Mouse (Mus musculus) ovary, adult 18-20 months (tissue): ENCODE results near the gene Cntfr.
"Not testable (repeated sequence)": the region's sequence is repeated elsewhere in the genome, so short reads cannot be mapped to it uniquely, and the experiment has no call there.

Source experiments
- DNase-seq: peaks from one replicate; pipeline ENCODE4 v3.0.0; 2022; ENCODE audit warnings: low spot score, mixed read lengths

Gene Cntfr

GRCm38 (mm10) chr4:41696930-41697841 lies at the start of gene Cntfr:
Cntfr (minus strand) TSS chr4:41697089.
- DNase-seq, result not testable (repeated sequence)

DNA sequence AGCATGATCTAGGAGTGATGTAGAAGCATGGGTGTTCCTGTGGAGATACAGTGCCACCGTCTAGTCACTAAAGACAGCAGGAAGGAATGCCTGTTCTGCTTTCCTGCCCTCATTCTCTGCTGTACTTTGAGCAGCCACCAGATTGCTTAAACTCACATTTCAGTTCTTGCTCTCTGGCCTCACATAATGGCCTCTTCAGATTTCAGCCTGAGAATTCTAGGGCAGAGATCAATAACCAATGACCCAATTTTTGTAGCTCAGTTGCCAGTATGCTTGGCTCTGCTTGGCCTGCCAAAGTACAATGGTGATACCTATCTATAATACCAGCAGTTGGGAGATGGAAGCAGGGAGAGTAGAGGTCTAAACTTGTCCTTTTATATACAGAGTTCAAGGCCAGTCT lies 48.1 kb upstream of the Cntfr start:
- no peak for DNase-seq

GRCm38 (mm10) chr4:41744131-41744530 lies 47.2 kb upstream of the Cntfr start:
- no peak for DNase-seq

- peak; percentile 90 for DNase-seq
Observed at GRCm38 (mm10) chr4:41741158-41741560, 44.3 kb upstream of the Cntfr start.

DNA sequence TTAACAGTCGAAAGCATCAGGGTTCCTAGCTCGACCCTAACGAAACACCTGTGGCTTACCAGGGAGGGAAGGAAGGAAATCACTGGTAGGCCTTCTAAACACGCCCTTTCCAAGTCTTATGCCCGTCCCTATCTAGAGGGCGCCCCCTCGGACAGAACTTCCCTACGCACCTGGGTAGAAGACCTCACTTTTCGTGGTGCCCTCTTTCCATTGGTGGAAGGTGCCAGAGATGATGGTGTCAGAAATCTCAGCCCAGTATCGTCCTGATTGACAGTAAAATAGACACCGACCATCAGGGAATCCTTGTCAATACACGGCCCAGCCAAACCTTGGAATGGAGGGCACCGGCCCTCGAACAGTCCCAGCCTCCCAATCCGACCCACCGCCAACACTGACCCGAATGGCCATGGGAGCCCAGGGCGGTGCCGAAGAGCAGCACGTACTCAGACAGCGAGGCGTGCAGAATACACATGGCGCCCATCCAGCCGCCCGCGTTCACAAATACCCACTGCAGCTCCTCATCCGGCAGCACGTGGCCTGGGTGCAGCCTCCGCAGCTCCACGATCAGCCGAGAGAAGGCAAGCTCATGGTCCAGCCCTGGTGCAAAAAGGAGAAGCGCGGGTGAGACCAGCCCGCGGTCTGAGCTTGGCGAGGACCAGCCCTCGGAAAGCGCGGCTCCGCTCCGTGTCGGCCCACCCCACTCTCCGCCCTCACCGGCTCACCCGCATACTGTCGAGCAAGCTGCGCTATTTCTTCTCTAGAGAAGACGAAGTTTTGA lies 43.7 kb upstream of the Cntfr start:
- peak; percentile 42 for DNase-seq

DNA sequence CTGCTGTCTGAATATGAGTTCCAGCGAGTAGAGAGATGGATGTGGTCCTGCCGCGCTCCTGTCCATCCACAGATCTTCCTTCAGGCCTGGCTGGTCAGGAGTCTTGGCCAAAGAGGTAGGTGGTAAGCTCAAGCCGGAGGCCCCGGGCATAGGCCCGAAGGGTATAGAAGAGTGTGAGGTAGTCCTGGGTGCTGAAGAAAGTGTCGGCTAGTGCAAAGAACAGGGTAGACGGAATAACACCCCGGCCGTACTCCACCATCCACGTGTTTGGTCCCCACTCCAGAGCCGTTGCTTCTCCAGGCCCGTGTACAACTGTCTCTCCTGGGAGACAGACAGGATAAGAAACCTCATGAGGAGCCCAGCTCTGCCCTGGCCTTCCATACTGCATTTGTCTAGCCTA lies 42.4 kb upstream of the Cntfr start:
- no peak for DNase-seq

DNA sequence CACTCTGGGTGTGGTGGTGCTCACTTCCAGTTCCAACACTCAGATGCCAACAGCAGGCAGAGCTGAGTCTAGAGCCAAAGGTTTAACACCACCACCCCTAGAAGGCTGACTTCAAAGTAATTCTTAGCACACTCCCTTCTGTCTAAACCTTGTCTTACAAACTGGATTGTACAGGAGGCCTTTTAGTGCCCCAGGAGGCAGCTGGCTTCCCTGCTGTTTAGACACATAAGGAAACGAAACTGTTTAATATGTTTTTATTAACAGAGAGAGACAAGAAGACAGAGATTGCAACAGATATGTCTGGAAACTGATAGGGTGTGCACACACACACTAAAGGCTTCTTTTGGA lies 41.3 kb upstream of the Cntfr start:
- DNase-seq, result no peak

- DNase-seq, result no peak
Observed at GRCm38 (mm10) chr4:41737602-41738255, 40.8 kb upstream of the Cntfr start.

- no peak for DNase-seq
Observed at GRCm38 (mm10) chr4:41731052-41731765, 34.3 kb upstream of the Cntfr start, which contains the start of gene Arid3c. Arid3c (minus strand) TSS chr4:41731142.

- no peak for DNase-seq
Observed at GRCm38 (mm10) chr4:41726826-41727621, 30.1 kb upstream of the Cntfr start.

- DNase-seq, result peak; percentile 88
Observed at GRCm38 (mm10) chr4:41722918-41723351, 26.0 kb upstream of the Cntfr start, which contains the start of gene Dctn3. Dctn3 (minus strand) TSS chr4:41723170.

GRCm38 (mm10) chr4:41716834-41717233 lies 19.9 kb upstream of the Cntfr start:
- no peak for DNase-seq

GRCm38 (mm10) chr4:41715596-41715995 lies 18.7 kb upstream of the Cntfr start:
- no peak for DNase-seq

DNA sequence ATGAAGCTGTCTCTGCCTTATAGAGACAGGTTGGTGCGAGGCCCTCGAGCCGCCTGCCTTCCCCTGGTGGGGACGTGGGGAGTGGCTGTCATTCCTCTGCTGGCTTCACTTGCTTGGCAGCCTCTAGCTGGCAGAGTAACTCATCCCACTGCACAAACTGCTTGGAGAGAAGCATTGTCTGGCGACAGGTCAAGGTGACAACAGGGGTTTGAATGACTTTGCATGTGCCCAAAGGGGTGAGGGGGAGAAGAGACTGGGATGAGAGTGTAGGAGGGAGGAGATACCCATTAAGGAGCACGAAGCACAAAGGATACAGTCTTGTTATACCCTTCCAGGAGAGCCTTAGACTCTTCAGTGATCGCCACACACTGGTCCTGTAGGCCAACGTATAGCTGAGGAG lies 18.2 kb upstream of the Cntfr start:
- no peak for DNase-seq

- no peak for DNase-seq
Observed at GRCm38 (mm10) chr4:41714276-41714675, 17.4 kb upstream of the Cntfr start.

- peak; percentile 57 for DNase-seq
Observed at GRCm38 (mm10) chr4:41713197-41714067, 16.5 kb upstream of the Cntfr start, which contains the start of gene Rpp25l. Rpp25l (minus strand) TSS chr4:41713534.

GRCm38 (mm10) chr4:41712421-41713196 lies 15.7 kb upstream of the Cntfr start:
- DNase-seq, result no peak

- no peak for DNase-seq
Observed at GRCm38 (mm10) chr4:41711705-41712375, 15.0 kb upstream of the Cntfr start.
